Mouse (Mus musculus) lung, embryonic 14.5 days (tissue): ENCODE data around the gene Nckap5. TPM values are rescaled to one million over a fixed set of nuclear protein-coding genes. Genes with fewer than 3 reads are reported as not detected.

Source experiments
- ATAC-seq: fragments of 200-750 bp; cut with Nextera tagmentation; 2 replicates; pipeline ENCODE4 v1.8.0; 2017; ENCODE audit warnings: mild to moderate bottlenecking, moderate TSS enrichment, moderate library complexity; ENCODE audit not compliant: insufficient read depth
- DNase-seq: peaks from one replicate; pipeline ENCODE4 v3.0.0-alpha.2; 2015
- H3K27ac ChIP-seq: fragments of 300-500 bp; sonication (generic); 2 replicates; pipeline ENCODE4 v1.5.1; 2014; ENCODE audit warnings: low read depth, mild to moderate bottlenecking, moderate library complexity
- H3K27me3 ChIP-seq: fragments of 300-500 bp; sonication (generic); 2 replicates; pipeline ENCODE4 v1.6.1; 2014; ENCODE audit warnings: low read length, control low read depth; ENCODE audit not compliant: insufficient read depth
- H3K36me3 ChIP-seq: fragments of 300-500 bp; sonication (generic); 2 replicates; pipeline ENCODE4 v1.6.1; 2014; ENCODE audit warnings: control low read depth; ENCODE audit not compliant: insufficient read depth
- H3K4me1 ChIP-seq: fragments of 300-500 bp; sonication (generic); 2 replicates; pipeline ENCODE4 v1.6.1; 2014; ENCODE audit warnings: antibody characterized with exemption, control low read depth; ENCODE audit not compliant: insufficient read depth
- H3K4me2 ChIP-seq: fragments of 300-500 bp; sonication (generic); 2 replicates; pipeline ENCODE4 v1.6.1; 2014; ENCODE audit warnings: mild to moderate bottlenecking
- H3K4me3 ChIP-seq: fragments of 300-500 bp; sonication (generic); 2 replicates; pipeline ENCODE4 v1.5.1; 2014; ENCODE audit warnings: low read depth, low read length
- H3K9ac ChIP-seq: fragments of 300-500 bp; sonication (generic); 2 replicates; pipeline ENCODE4 v1.6.1; 2014
- H3K9me3 ChIP-seq: fragments of 300-500 bp; sonication (generic); 2 replicates; pipeline ENCODE4 v1.6.1; 2016; ENCODE audit warnings: low read depth, low read length, control low read depth
- CTCF ChIP-seq: IDR thresholded peaks from 2 replicates; pipeline ENCODE4 v1.5.1; 2016; ENCODE audit warnings: antibody characterized with exemption, low read depth
- WGBS: fragments of 180-500 bp; shearing (Covaris S2); extraction: QIAGEN DNeasy Blood & Tissue Kit; methylation state at CpG from one replicate; pipeline ENCODE4 v1.1.7; 2014; 5-methylcytosine and 5-hydroxymethylcytosine counted together
- polyA plus RNA-seq: library from polyadenylated mRNA; unstranded; fragments of >200 nt; fragmentation: Nextera tagmentation; extraction: Ambion mirVana; gene quantifications from 2 replicates; pipeline ENCODE4 v1.2.1, GENCODE M21; 2014

The Nckap5 gene
- polyA plus RNA-seq, 1 experiment from 2014 or later = 37.8 TPM

GRCm38 (mm10) chr1:126461527-126462354, 368.9 kb downstream of the Nckap5 start:
- 0 out of 2 replicates have a peak overlapping the region, but pooled peaks have one; percentile 24 for H3K4me2 ChIP-seq
- 26% methylated on average over 11 of the region's 11 CpGs for WGBS
- peak; percentile 54 for DNase-seq

GRCm38 (mm10) chr1:126457739-126458138, 372.9 kb downstream of the Nckap5 start:
- no peak for TF ChIP-seq CTCF
- H3K9ac ChIP-seq = no peak overlapping the region
- no peak overlapping the region for H3K4me2 ChIP-seq
- H3K4me1 ChIP-seq = peaks cover 2% of the 10 kb centered on the region; the same call in 1 of the 2 replicates
- no peaks in the 10 kb centered on the region for H3K36me3 ChIP-seq
- H3K4me3 ChIP-seq = no peak overlapping the region
- no peaks in the 10 kb centered on the region for H3K27me3 ChIP-seq
- H3K9me3 ChIP-seq = no peaks in the 10 kb centered on the region
- DNase-seq (no peak), ATAC-seq (no peak)
- WGBS = 76% methylated on average over 1 of the region's 1 CpGs
- no peak overlapping the region for H3K27ac ChIP-seq

More at GRCm38 (mm10) chr1:126461527-126462354, 368.9 kb downstream of the Nckap5 start:
- Histone ChIP-seq H3K9me3 (no peaks in the 10 kb centered on the region), H3K4me3 (no peak overlapping the region), H3K4me1 (peaks cover 4% of the 10 kb centered on the region; the same call in 1 of the 2 replicates), H3K36me3 (no peaks in the 10 kb centered on the region), H3K9ac (no peak overlapping the region), H3K27ac (peak overlapping the region; percentile 50; the same call in 1 of the 2 replicates), H3K27me3 (no peaks in the 10 kb centered on the region)
- TF ChIP-seq CTCF = no peak
- ATAC-seq = peak; percentile 57; the same call in 1 of the 2 replicates

- 55% methylated on average over 9 of the region's 9 CpGs for WGBS
- Histone ChIP-seq H3K27me3 (no peaks in the 10 kb centered on the region), H3K27ac (no peak overlapping the region), H3K4me2 (no peak overlapping the region), H3K9me3 (no peaks in the 10 kb centered on the region), H3K9ac (no peak overlapping the region), H3K4me1 (peaks cover 1% of the 10 kb centered on the region), H3K36me3 (no peaks in the 10 kb centered on the region), H3K4me3 (no peak overlapping the region)
- TF ChIP-seq CTCF = no peak
- ATAC-seq (0 out of 2 replicates have a peak, but pooled peaks have one; percentile 65), DNase-seq (peak; percentile 35)
These were observed 376.0 kb downstream of the Nckap5 start for GRCm38 (mm10) chr1:126454504-126455173.

GRCm38 (mm10) chr1:126451472-126451871, 379.1 kb downstream of the Nckap5 start:
- H3K27me3 ChIP-seq = no peaks in the 10 kb centered on the region
- no peak overlapping the region for H3K27ac ChIP-seq
- no peak overlapping the region for H3K4me2 ChIP-seq
- H3K4me1 ChIP-seq = peaks cover 5% of the 10 kb centered on the region
- H3K4me3 ChIP-seq = no peak overlapping the region
- ATAC-seq = no peak
- no peak overlapping the region for H3K9ac ChIP-seq
- H3K9me3 ChIP-seq = no peaks in the 10 kb centered on the region
- 0 out of 2 replicates have a peak, but pooled peaks cover 5% of the 10 kb centered on the region for H3K36me3 ChIP-seq
- DNase-seq = peak; percentile 25
- TF ChIP-seq CTCF = no peak
- WGBS = 57% methylated on average over 9 of the region's 9 CpGs

GRCm38 (mm10) chr1:126449424-126449823, 381.2 kb downstream of the Nckap5 start:
- ATAC-seq = peak; percentile 56; the same call in 1 of the 2 replicates
- 16% methylated on average over 2 of the region's 2 CpGs for WGBS
- H3K4me2 ChIP-seq = no peak overlapping the region

GRCm38 (mm10) chr1:126443890-126444289, 386.7 kb downstream of the Nckap5 start:
- Histone ChIP-seq H3K4me1 (no peaks in the 10 kb centered on the region), H3K4me3 (no peak overlapping the region), H3K27ac (no peak overlapping the region), H3K36me3 (0 out of 2 replicates have a peak, but pooled peaks cover 5% of the 10 kb centered on the region), H3K9ac (no peak overlapping the region), H3K9me3 (no peaks in the 10 kb centered on the region), H3K27me3 (no peaks in the 10 kb centered on the region), H3K4me2 (no peak overlapping the region)
- no peak for DNase-seq
- TF ChIP-seq CTCF = no peak
- no peak for ATAC-seq
- 26% methylated on average over 2 of the region's 2 CpGs for WGBS

More at GRCm38 (mm10) chr1:126449424-126449823, 381.2 kb downstream of the Nckap5 start:
- Histone ChIP-seq H3K4me1 (peaks cover 5% of the 10 kb centered on the region), H3K9ac (no peak overlapping the region), H3K27ac (no peak overlapping the region), H3K9me3 (no peaks in the 10 kb centered on the region), H3K27me3 (no peaks in the 10 kb centered on the region), H3K4me3 (no peak overlapping the region), H3K36me3 (0 out of 2 replicates have a peak, but pooled peaks cover 5% of the 10 kb centered on the region)
- TF ChIP-seq CTCF = no peak
- no peak for DNase-seq

- H3K27me3 ChIP-seq = no peaks in the 10 kb centered on the region
- H3K4me2 ChIP-seq = no peak overlapping the region
- no peak overlapping the region for H3K27ac ChIP-seq
- H3K9me3 ChIP-seq = no peaks in the 10 kb centered on the region
- ATAC-seq (no peak), DNase-seq (no peak)
- 64% methylated on average over 1 of the region's 1 CpGs for WGBS
- no peak for TF ChIP-seq CTCF
- no peak overlapping the region for H3K4me3 ChIP-seq
- 0 out of 2 replicates have a peak, but pooled peaks cover 5% of the 10 kb centered on the region for H3K36me3 ChIP-seq
- H3K4me1 ChIP-seq = no peaks in the 10 kb centered on the region
- H3K9ac ChIP-seq = no peak overlapping the region
These were observed 387.9 kb downstream of the Nckap5 start for GRCm38 (mm10) chr1:126442723-126443122.
